ENCODE assay signal across 9 mouse cellular contexts in genomic region chr2:116063819-116064293, GRCm38 (mm10). TPM values are rescaled to one million over a fixed set of nuclear protein-coding genes. Genes with fewer than 3 reads are reported as not detected.
DNase-seq lines count a peak whose midpoint lies in the region; ATAC-seq and TF ChIP-seq lines count a peak whose summit lies in the region.
"Had no signal": no experiment of that assay in that cellular context is flagged by ENCODE, and none has a peak within 500 bp of the region (broad histone marks: within the 10 kb centered on the region; RNA-seq: fewer than 3 reads in every experiment).

No protein-coding gene starts in this region.

- peak overlapping the region; percentile 95 for H3K9ac ChIP-seq in heart, embryonic 12.5 days
- peak overlapping the region; percentile 64 for H3K9ac ChIP-seq in limb, embryonic 13.5 days
- peak overlapping the region; percentile 74 for H3K9ac ChIP-seq in midbrain, embryonic 16.5 days (ENCODE audit: low read depth, low read length)

- peak overlapping the region; percentile 99 for H3K4me2 ChIP-seq in heart, embryonic 12.5 days
- H3K4me2 ChIP-seq in limb, embryonic 13.5 days (replicated peaks) = peak overlapping the region; percentile 78
- peak overlapping the region; percentile 72 for H3K4me2 ChIP-seq in midbrain, embryonic 16.5 days (ENCODE audit: low read length)

- H3K9me3 ChIP-seq in heart, embryonic 12.5 days (replicated peaks) = no peaks in the 10 kb centered on the region
- no peaks in the 10 kb centered on the region for H3K9me3 ChIP-seq in limb, embryonic 13.5 days
- H3K9me3 ChIP-seq in midbrain, embryonic 16.5 days (replicated peaks; ENCODE audit: control insufficient read depth, low read length, poor library complexity, severe bottlenecking) = no peaks in the 10 kb centered on the region

- no peaks in the 10 kb centered on the region; the same call in 1 of the 2 replicates for H3K4me1 ChIP-seq in bone marrow macrophage, adult 2 months (ENCODE audit: control insufficient read depth, insufficient read depth, low read length)
- H3K4me1 ChIP-seq in heart, embryonic 12.5 days (replicated peaks) = peaks cover 23% of the 10 kb centered on the region
- peaks cover 52% of the 10 kb centered on the region for H3K4me1 ChIP-seq in limb, embryonic 13.5 days
- peaks cover 16% of the 10 kb centered on the region; the same call in 1 of the 2 replicates for H3K4me1 ChIP-seq in midbrain, embryonic 16.5 days (ENCODE audit: control insufficient read depth, insufficient read depth, low read length)

- H3K27me3 ChIP-seq in heart, embryonic 12.5 days (replicated peaks) = no peaks in the 10 kb centered on the region
- H3K27me3 ChIP-seq in limb, embryonic 13.5 days = peaks cover 71% of the 10 kb centered on the region
- peaks cover 3% of the 10 kb centered on the region; the same call in 1 of the 2 replicates for H3K27me3 ChIP-seq in midbrain, embryonic 16.5 days (ENCODE audit: control insufficient read depth, insufficient read depth, low read depth, low read length)

- peak overlapping the region; percentile 52 for H3K4me3 ChIP-seq in bone marrow macrophage, adult 2 months (ENCODE audit: insufficient read depth, low read length)
- H3K4me3 ChIP-seq in heart, embryonic 12.5 days = peak overlapping the region; percentile 68
- H3K4me3 ChIP-seq in limb, embryonic 13.5 days = peak overlapping the region; percentile 47
- peak overlapping the region; percentile 43 for H3K4me3 ChIP-seq in midbrain, embryonic 16.5 days (ENCODE audit: low read depth, low read length)

- TF ChIP-seq POLR2A in bone marrow macrophage, adult 2 months (IDR thresholded peaks at IDR 0.05; ENCODE audit: borderline replicate concordance, low read depth, low read length) = no peak

- H3K27ac ChIP-seq in bone marrow macrophage, adult 2 months (ENCODE audit: insufficient read depth, low read depth, low read length) = no peak overlapping the region
- H3K27ac ChIP-seq in heart, embryonic 12.5 days (ENCODE audit: poor library complexity, severe bottlenecking) = peak overlapping the region; percentile 98
- H3K27ac ChIP-seq in limb, embryonic 13.5 days = peak overlapping the region; percentile 29; the same call in 1 of the 2 replicates
- H3K27ac ChIP-seq in midbrain, embryonic 16.5 days (ENCODE audit: low read length) = peak overlapping the region; percentile 84

- WGBS in heart, embryonic 12.5 days = 0% methylated on average over 37 of the region's 37 CpGs
- 0% methylated on average over 36 of the region's 37 CpGs for WGBS in limb, embryonic 13.5 days
- WGBS in midbrain, embryonic 16.5 days = under 1% methylated on average over 37 of the region's 37 CpGs

- intact Hi-C loops in left cerebral cortex, postnatal 4 days (cut with DNase I) = loop anchor here (5.0 to 10.0 kb wide), 2 partner anchors 1209 to 1442 kb away; no protein-coding TSS in a partner anchor

- peaks cover 20% of the 10 kb centered on the region for H3K36me3 ChIP-seq in heart, embryonic 12.5 days
- no peaks in the 10 kb centered on the region for H3K36me3 ChIP-seq in limb, embryonic 13.5 days
- H3K36me3 ChIP-seq in midbrain, embryonic 16.5 days (ENCODE audit: control insufficient read depth, insufficient read depth, low read length) = no peaks in the 10 kb centered on the region

- TF ChIP-seq CTCF in bone marrow macrophage, adult 2 months (IDR thresholded peaks at IDR 0.05; ENCODE audit: low read depth, low read length) = no peak

- ATAC-seq in heart, embryonic 12.5 days (ENCODE audit: insufficient number of reproducible peaks, low FRiP score) = no peak
- ATAC-seq in limb, embryonic 13.5 days (ENCODE audit: low FRiP score, low read depth) = peak; percentile 48; the same call in 1 of the 2 replicates
- no peak for ATAC-seq in midbrain, embryonic 16.5 days

- DNase-seq in left cerebral cortex, postnatal 4 days = peak; percentile 35
- no peak for DNase-seq in left cerebral cortex, adult 8-10 months (ENCODE audit: low spot score in 2 of 2)
- no peak for DNase-seq in frontal cortex, adult 2 months (ENCODE audit: extremely low spot score in 1 of 2, low spot score in 1 of 2)
- no peak for DNase-seq in gastrocnemius, adult 8-10 months (ENCODE audit: low spot score in 2 of 2)

RNA-seq across cellular contexts. Expression of gene Meis2, which starts 1.8 kb away (rescaled TPM):
- total RNA-seq in left cerebral cortex, postnatal 4 days (2021) = 100 to 1,000 TPM; 186 to 188 TPM
- 100 to 1,000 TPM; 141 to 190 (median 171) TPM for total RNA-seq in left cerebral cortex, adult 8-10 months (2022)
- polyA plus RNA-seq in bone marrow macrophage, adult 2 months (2012; ENCODE audit: insufficient read depth, insufficient read length, missing spikeins) = not detected in 2 replicates
- polyA plus RNA-seq in heart, embryonic 12.5 days (2016; fragmentation: Nextera tagmentation; extraction: Ambion mirVana) = 49.9 and 52.9 TPM in 2 replicates
- 16.1 and 18.6 TPM in 2 replicates for polyA plus RNA-seq in limb, embryonic 13.5 days (2015; fragmentation: Nextera tagmentation; extraction: Ambion mirVana)
- 62.5 and 70.2 TPM in 2 replicates for polyA plus RNA-seq in midbrain, embryonic 16.5 days (2015; fragmentation: Nextera tagmentation; extraction: Ambion mirVana)
- 372 and 452 TPM in 2 replicates for polyA plus RNA-seq in frontal cortex, adult 2 months (2012; rRNA removed)
- total RNA-seq in gastrocnemius, adult 8-10 months (2022) = 1 to 10 TPM in 2 of 4 experiments, under 1 TPM in 2; 0.56 to 1.9 (median 1.00) TPM
- total RNA-seq: common myeloid progenitor, adult 5-6 weeks had no signal

Comparison
In these comparisons a context has a peak if more than half of its experiments do, and no peak if none do; other contexts are left out.
1. RNA of gene Meis2, which starts 1.8 kb away (polyA plus RNA-seq): 372 to 452 TPM in frontal cortex, adult 2 months, 62.5 to 70.2 TPM in midbrain, embryonic 16.5 days, 49.9 to 52.9 TPM in heart, embryonic 12.5 days and 16.1 to 18.6 TPM in limb, embryonic 13.5 days; not detected in bone marrow macrophage, adult 2 months; every median in the first group is over 10 times any median in the second.
2. Peak in every context shown above with its lines, with median percentiles within 50 percentile points of each other: H3K4me3 ChIP-seq, H3K4me2 ChIP-seq and H3K9ac ChIP-seq.